Mouse (Mus musculus): ENCODE data around the gene Zfp568. TPM values are rescaled to one million over a fixed set of nuclear protein-coding genes. Genes with fewer than 3 reads are reported as not detected.
A peak's percentile ranks its signal among the peaks of the same experiment; 100 is the strongest.

The Zfp568 gene
- total and polyA plus RNA-seq, 2 experiments from 2014 or later = 13.6 to 38.3 TPM

DNA sequence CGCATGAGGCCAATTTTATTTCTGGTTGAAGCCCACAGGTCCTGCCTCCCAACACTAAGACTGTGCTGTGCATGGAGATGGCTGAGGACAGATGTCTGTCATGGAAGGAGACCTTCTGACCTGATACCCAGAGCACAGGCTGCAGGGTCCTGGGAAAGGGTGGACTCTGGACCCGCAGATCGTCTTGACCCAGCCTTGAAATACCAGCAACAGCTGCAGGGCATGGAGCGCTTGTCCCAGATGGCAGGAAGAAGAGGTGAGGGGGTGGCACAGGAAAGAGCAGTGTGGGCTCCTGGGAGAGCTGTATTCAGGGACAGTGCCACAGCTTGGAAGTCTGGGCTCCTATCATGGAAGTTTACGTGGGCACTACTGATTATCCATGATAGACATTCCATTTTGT lies 3.8 kb downstream of the Zfp568 start:
- Histone ChIP-seq H3K27ac (ENCODE audit: low read depth) (no peak overlapping the region), H3K4me3 (ENCODE audit: low read depth, low read length) (no peak overlapping the region), H3K4me2 (ENCODE audit: low read depth, low read length) (no peak overlapping the region), H3K4me1 (ENCODE audit: control insufficient read depth, insufficient read depth) (peaks cover 4% of the 10 kb centered on the region; the same call in 1 of the 2 replicates), H3K27me3 (ENCODE audit: control insufficient read depth, insufficient read depth, low read length) (no peaks in the 10 kb centered on the region), H3K9ac (replicated peaks; ENCODE audit: low read depth, low read length) (no peak overlapping the region), H3K9me3 (replicated peaks; ENCODE audit: control insufficient read depth, low read length) (no peaks in the 10 kb centered on the region), H3K36me3 (replicated peaks; ENCODE audit: control insufficient read depth, insufficient read depth, low read length) (peaks cover 56% of the 10 kb centered on the region)
- ATAC-seq (ENCODE audit: insufficient read depth, low read depth) = no peak
- DNase-seq (ENCODE audit: low spot score) = no peak
- WGBS = 85% methylated on average over 5 of the region's 5 CpGs
- TF ChIP-seq CTCF (IDR thresholded peaks at IDR 0.05; ENCODE audit: low read depth) (no peak), EP300 (IDR thresholded peaks at IDR 0.05; ENCODE audit: low read depth) (no peak)

DNA sequence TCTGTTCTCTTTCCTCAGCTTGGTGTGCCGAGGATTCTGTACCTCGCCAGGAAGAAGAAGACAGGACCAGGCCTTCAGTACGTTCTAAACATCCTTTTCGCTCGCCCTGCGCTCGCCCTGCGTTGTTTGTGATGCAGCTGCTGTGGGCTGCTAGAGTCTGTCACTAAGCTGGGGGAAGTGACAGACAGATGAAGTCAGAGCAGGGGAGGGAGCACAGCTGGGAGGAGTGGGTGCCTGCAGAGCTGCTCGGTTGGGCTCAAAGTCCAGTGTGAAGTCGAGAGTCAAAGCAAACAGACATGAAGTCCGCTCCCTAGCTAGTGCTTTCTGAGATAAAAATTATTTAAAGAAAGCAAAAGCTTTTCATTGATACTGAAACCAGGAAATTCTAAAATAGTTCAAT lies 5.3 kb downstream of the Zfp568 start:
- peaks cover 64% of the 10 kb centered on the region for H3K36me3 ChIP-seq (replicated peaks; ENCODE audit: control insufficient read depth, insufficient read depth, low read length)
- WGBS = 76% methylated on average over 11 of the region's 11 CpGs
- no peak overlapping the region for H3K9ac ChIP-seq (replicated peaks; ENCODE audit: low read depth, low read length)
- H3K9me3 ChIP-seq (replicated peaks; ENCODE audit: control insufficient read depth, low read length) = no peaks in the 10 kb centered on the region
- H3K4me3 ChIP-seq (ENCODE audit: low read depth, low read length) = no peak overlapping the region
- no peak for TF ChIP-seq EP300 (IDR thresholded peaks at IDR 0.05; ENCODE audit: low read depth)
- no peak for TF ChIP-seq CTCF (IDR thresholded peaks at IDR 0.05; ENCODE audit: low read depth)
- H3K27me3 ChIP-seq (ENCODE audit: control insufficient read depth, insufficient read depth, low read length) = no peaks in the 10 kb centered on the region
- H3K4me1 ChIP-seq (ENCODE audit: control insufficient read depth, insufficient read depth) = 0 out of 2 replicates have a peak, but pooled peaks cover 4% of the 10 kb centered on the region
- no peak for ATAC-seq (ENCODE audit: insufficient read depth, low read depth)
- no peak for DNase-seq (ENCODE audit: low spot score)
- H3K27ac ChIP-seq (ENCODE audit: low read depth) = no peak overlapping the region
- no peak overlapping the region for H3K4me2 ChIP-seq (ENCODE audit: low read depth, low read length)

DNA sequence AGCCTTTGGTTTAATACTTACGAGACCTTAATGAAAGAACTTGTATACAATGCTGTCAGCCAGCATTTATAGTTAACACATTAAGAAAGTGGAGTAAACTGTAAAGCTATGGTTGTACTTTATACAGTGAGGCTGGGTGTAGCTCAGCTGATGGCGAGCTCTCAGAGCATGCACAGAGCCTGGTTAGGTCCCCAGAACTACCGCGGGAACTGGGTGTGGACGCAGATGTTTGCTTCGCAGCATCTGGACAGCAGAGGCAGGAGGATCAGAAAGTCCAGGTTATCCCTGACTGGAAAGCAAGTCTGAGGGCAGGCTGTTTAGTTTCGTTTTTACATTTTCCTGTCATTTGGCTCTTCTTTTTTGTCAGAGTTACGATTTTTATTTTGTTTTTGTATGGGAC lies 8.9 kb downstream of the Zfp568 start:
- Histone ChIP-seq H3K9me3 (replicated peaks; ENCODE audit: control insufficient read depth, low read length) (no peaks in the 10 kb centered on the region), H3K4me3 (ENCODE audit: low read depth, low read length) (no peak overlapping the region), H3K27ac (ENCODE audit: low read depth) (no peak overlapping the region), H3K36me3 (replicated peaks; ENCODE audit: control insufficient read depth, insufficient read depth, low read length) (peaks cover 75% of the 10 kb centered on the region), H3K4me1 (ENCODE audit: control insufficient read depth, insufficient read depth) (no peaks in the 10 kb centered on the region), H3K4me2 (ENCODE audit: low read depth, low read length) (no peak overlapping the region), H3K27me3 (ENCODE audit: control insufficient read depth, insufficient read depth, low read length) (no peaks in the 10 kb centered on the region), H3K9ac (replicated peaks; ENCODE audit: low read depth, low read length) (no peak overlapping the region)
- DNase-seq (ENCODE audit: low spot score) = no peak
- WGBS = 93% methylated on average over 8 of the region's 8 CpGs
- ATAC-seq (ENCODE audit: insufficient read depth, low read depth) = no peak
- no peak for TF ChIP-seq CTCF (IDR thresholded peaks at IDR 0.05; ENCODE audit: low read depth)

DNA sequence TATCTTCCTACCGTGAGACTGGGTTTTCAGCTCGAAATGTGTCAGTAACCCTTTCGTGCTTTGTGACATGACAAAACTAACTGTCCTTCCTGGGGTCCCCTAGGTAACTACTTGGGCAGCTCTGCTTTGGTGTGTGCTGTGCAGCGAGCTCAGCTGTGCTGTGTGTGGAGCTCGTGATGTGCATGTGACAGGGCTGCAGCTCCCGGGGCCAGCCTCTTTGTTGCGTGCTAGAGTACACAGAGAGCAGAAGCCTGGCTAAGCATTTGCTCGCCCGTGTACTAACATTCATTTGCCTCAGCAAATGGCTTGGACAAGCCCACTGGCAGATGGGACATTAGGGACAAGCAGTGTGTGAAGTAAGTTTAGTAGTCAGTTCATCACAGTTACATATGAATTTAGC lies 9.6 kb downstream of the Zfp568 start:
- H3K27ac ChIP-seq (ENCODE audit: low read depth) = no peak overlapping the region
- no peak overlapping the region for H3K4me2 ChIP-seq (ENCODE audit: low read depth, low read length)
- ATAC-seq (ENCODE audit: insufficient read depth, low read depth) = no peak
- whole genome bisulfite sequencing = 90% methylated on average over 9 of the region's 9 CpGs
- H3K27me3 ChIP-seq (ENCODE audit: control insufficient read depth, insufficient read depth, low read length) = no peaks in the 10 kb centered on the region
- no peak overlapping the region for H3K9ac ChIP-seq (replicated peaks; ENCODE audit: low read depth, low read length)
- H3K36me3 ChIP-seq (replicated peaks; ENCODE audit: control insufficient read depth, insufficient read depth, low read length) = peaks cover 76% of the 10 kb centered on the region
- H3K4me3 ChIP-seq (ENCODE audit: low read depth, low read length) = no peak overlapping the region
- peaks cover 6% of the 10 kb centered on the region; the same call in 1 of the 2 replicates for H3K4me1 ChIP-seq (ENCODE audit: control insufficient read depth, insufficient read depth)
- TF ChIP-seq CTCF (IDR thresholded peaks at IDR 0.05; ENCODE audit: low read depth) (no peak), EP300 (IDR thresholded peaks at IDR 0.05; ENCODE audit: low read depth) (no peak)
- no peaks in the 10 kb centered on the region for H3K9me3 ChIP-seq (replicated peaks; ENCODE audit: control insufficient read depth, low read length)
- DNase-seq (ENCODE audit: low spot score) = no peak

DNA sequence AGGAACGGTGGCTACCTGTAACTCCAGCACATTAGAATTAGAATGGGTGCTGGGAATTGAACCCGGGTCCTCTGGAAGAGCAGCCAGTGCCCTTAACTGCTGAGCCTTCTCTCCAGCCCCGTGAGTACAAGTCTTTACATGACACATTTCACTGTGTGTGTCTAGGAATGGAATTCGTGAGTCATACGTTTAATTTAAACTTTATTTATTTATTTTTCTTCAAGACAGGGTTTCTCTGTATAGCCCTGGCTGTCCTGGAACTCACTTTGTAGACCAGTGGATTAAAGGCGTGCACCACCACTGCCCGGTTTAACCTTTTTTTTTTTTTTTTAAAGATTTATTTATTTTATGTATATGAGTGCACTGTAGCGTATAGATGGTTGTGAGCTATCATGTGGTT lies 11.4 kb downstream of the Zfp568 start:
- DNase-seq (ENCODE audit: low spot score) = no peak
- H3K9me3 ChIP-seq (replicated peaks; ENCODE audit: control insufficient read depth, low read length) = no peaks in the 10 kb centered on the region
- H3K27me3 ChIP-seq (ENCODE audit: control insufficient read depth, insufficient read depth, low read length) = no peaks in the 10 kb centered on the region
- no peak for TF ChIP-seq EP300 (IDR thresholded peaks at IDR 0.05; ENCODE audit: low read depth)
- TF ChIP-seq CTCF (IDR thresholded peaks at IDR 0.05; ENCODE audit: low read depth) = no peak
- H3K4me1 ChIP-seq (ENCODE audit: control insufficient read depth, insufficient read depth) = peaks cover 6% of the 10 kb centered on the region; the same call in 1 of the 2 replicates
- peak overlapping the region; percentile 34; the same call in 1 of the 2 replicates for H3K27ac ChIP-seq (ENCODE audit: low read depth)
- no peak for ATAC-seq (ENCODE audit: insufficient read depth, low read depth)
- H3K36me3 ChIP-seq (replicated peaks; ENCODE audit: control insufficient read depth, insufficient read depth, low read length) = peaks cover 78% of the 10 kb centered on the region
- no peak overlapping the region for H3K4me2 ChIP-seq (ENCODE audit: low read depth, low read length)
- no peak overlapping the region for H3K4me3 ChIP-seq (ENCODE audit: low read depth, low read length)
- WGBS = 80% methylated on average over 8 of the region's 8 CpGs
- no peak overlapping the region for H3K9ac ChIP-seq (replicated peaks; ENCODE audit: low read depth, low read length)

DNA sequence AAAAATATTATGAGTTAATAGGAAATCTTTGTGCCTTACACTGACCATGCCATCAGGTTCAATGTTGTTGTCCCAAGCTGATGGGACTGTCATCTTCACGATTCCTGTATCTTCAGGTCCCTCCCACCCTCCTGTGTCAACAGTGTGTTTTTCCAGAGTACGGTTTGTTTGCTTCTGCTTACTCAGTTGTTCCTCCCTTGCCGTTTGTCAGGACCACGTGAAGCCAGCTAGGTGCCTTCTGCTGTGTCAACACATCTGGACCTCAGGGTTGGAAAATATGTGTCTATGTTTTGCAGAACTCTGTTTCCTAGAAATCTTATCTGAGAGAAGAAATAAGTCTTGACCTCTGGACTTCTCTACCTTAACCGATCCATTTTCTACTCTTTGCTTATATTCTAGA lies 16.8 kb downstream of the Zfp568 start:
- H3K36me3 ChIP-seq (replicated peaks; ENCODE audit: control insufficient read depth, insufficient read depth, low read length) = peaks cover 58% of the 10 kb centered on the region
- H3K4me2 ChIP-seq (ENCODE audit: low read depth, low read length) = no peak overlapping the region
- no peak overlapping the region for H3K9ac ChIP-seq (replicated peaks; ENCODE audit: low read depth, low read length)
- peaks cover 6% of the 10 kb centered on the region; the same call in 1 of the 2 replicates for H3K4me1 ChIP-seq (ENCODE audit: control insufficient read depth, insufficient read depth)
- DNase-seq (ENCODE audit: low spot score) (no peak), ATAC-seq (ENCODE audit: insufficient read depth, low read depth) (0 out of 2 replicates have a peak, but pooled peaks have one; percentile 16)
- H3K27ac ChIP-seq (ENCODE audit: low read depth) = 0 out of 2 replicates have a peak overlapping the region, but pooled peaks have one; percentile 15
- TF ChIP-seq EP300 (IDR thresholded peaks at IDR 0.05; ENCODE audit: low read depth) (no peak), CTCF (IDR thresholded peaks at IDR 0.05; ENCODE audit: low read depth) (no peak)
- no peaks in the 10 kb centered on the region for H3K27me3 ChIP-seq (ENCODE audit: control insufficient read depth, insufficient read depth, low read length)
- no peak overlapping the region for H3K4me3 ChIP-seq (ENCODE audit: low read depth, low read length)
- 67% methylated on average over 5 of the region's 5 CpGs for WGBS
- no peaks in the 10 kb centered on the region for H3K9me3 ChIP-seq (replicated peaks; ENCODE audit: control insufficient read depth, low read length)

All from heart, postnatal 0 days (tissue).